Mouse (Mus musculus): ENCODE measurements around the gene Trim5.

Trim5 gene

GRCm38 (mm10) chr7:104244287-104245181, 43.4 kb downstream of the Trim5 start, which contains the start of gene Trim34a:
TSS of gene Trim34a (plus strand) at chr7:104244457.
- peak within 1 kb of the TSS; percentile 66 for H3K4me3 ChIP-seq (replicated peaks; ENCODE audit: low read length)
- H3K4me1 ChIP-seq (replicated peaks; ENCODE audit: low read depth, low read length), result peaks cover 20% of the 10 kb centered on the region
- no peaks in the 10 kb centered on the region for H3K9me3 ChIP-seq (ENCODE audit: low read length)
- no peaks in the 10 kb centered on the region for H3K27me3 ChIP-seq (ENCODE audit: insufficient read depth, low read length)
- TF ChIP-seq POU5F1 (IDR thresholded peaks at IDR 0.05; ENCODE audit: borderline replicate concordance, low read length), result no peak
- peak; percentile 29; the same call in 1 of the 2 replicates for TF ChIP-seq CTCF (conservative IDR thresholded peaks at IDR 0.05; ENCODE audit: low read length)
- no peaks in the 10 kb centered on the region for H3K36me3 ChIP-seq (ENCODE audit: insufficient read depth, low read length)

- H3K27me3 ChIP-seq (ENCODE audit: insufficient read depth, low read length), result no peaks in the 10 kb centered on the region
- H3K4me3 ChIP-seq (replicated peaks; ENCODE audit: low read length), result peak overlapping the region; percentile 66
- peaks cover 20% of the 10 kb centered on the region for H3K4me1 ChIP-seq (replicated peaks; ENCODE audit: low read depth, low read length)
- TF ChIP-seq POU5F1 (IDR thresholded peaks at IDR 0.05; ENCODE audit: borderline replicate concordance, low read length), result no peak
- no peak for TF ChIP-seq NANOG (IDR thresholded peaks at IDR 0.05; ENCODE audit: borderline replicate concordance, low read length)
- H3K9me3 ChIP-seq (ENCODE audit: low read length), result no peaks in the 10 kb centered on the region
- no peaks in the 10 kb centered on the region for H3K36me3 ChIP-seq (ENCODE audit: insufficient read depth, low read length)
These were observed 44.3 kb downstream of the Trim5 start for GRCm38 (mm10) chr7:104243616-104244015.

- Histone ChIP-seq H3K36me3 (ENCODE audit: insufficient read depth, low read length) (peaks cover 7% of the 10 kb centered on the region), H3K4me1 (replicated peaks; ENCODE audit: low read depth, low read length) (peaks cover 19% of the 10 kb centered on the region), H3K27me3 (ENCODE audit: insufficient read depth, low read length) (no peaks in the 10 kb centered on the region), H3K4me3 (replicated peaks; ENCODE audit: low read length) (no peak overlapping the region), H3K9me3 (ENCODE audit: low read length) (no peaks in the 10 kb centered on the region)
- no peak for TF ChIP-seq NANOG (IDR thresholded peaks at IDR 0.05; ENCODE audit: borderline replicate concordance, low read length)
- TF ChIP-seq CTCF (conservative IDR thresholded peaks at IDR 0.05; ENCODE audit: low read length), result no peak
- TF ChIP-seq POU5F1 (IDR thresholded peaks at IDR 0.05; ENCODE audit: borderline replicate concordance, low read length), result no peak
These were observed 47.0 kb downstream of the Trim5 start for GRCm38 (mm10) chr7:104240857-104241256.

GRCm38 (mm10) chr7:104231203-104231602, 56.7 kb downstream of the Trim5 start:
- peak; percentile 89 for TF ChIP-seq CTCF (conservative IDR thresholded peaks at IDR 0.05; ENCODE audit: low read length)
- TF ChIP-seq POU5F1 (IDR thresholded peaks at IDR 0.05; ENCODE audit: borderline replicate concordance, low read length), result no peak
- Histone ChIP-seq H3K4me1 (replicated peaks; ENCODE audit: low read depth, low read length) (peaks cover 38% of the 10 kb centered on the region), H3K36me3 (ENCODE audit: insufficient read depth, low read length) (peaks cover 89% of the 10 kb centered on the region), H3K9me3 (ENCODE audit: low read length) (no peaks in the 10 kb centered on the region), H3K4me3 (replicated peaks; ENCODE audit: low read length) (no peak overlapping the region), H3K27me3 (ENCODE audit: insufficient read depth, low read length) (no peaks in the 10 kb centered on the region)

GRCm38 (mm10) chr7:104218701-104219569, 69.0 kb downstream of the Trim5 start, which contains the start of gene Trim6:
TSS of gene Trim6 (plus strand) at chr7:104218793.
- Histone ChIP-seq H3K27me3 (ENCODE audit: insufficient read depth, low read length) (no peaks in the 10 kb centered on the region), H3K36me3 (ENCODE audit: insufficient read depth, low read length) (peaks cover 24% of the 10 kb centered on the region), H3K4me1 (replicated peaks; ENCODE audit: low read depth, low read length) (peaks cover 57% of the 10 kb centered on the region), H3K9me3 (ENCODE audit: low read length) (no peaks in the 10 kb centered on the region), H3K4me3 (replicated peaks; ENCODE audit: low read length) (peak within 1 kb of the TSS; percentile 92)
- TF ChIP-seq NANOG (IDR thresholded peaks at IDR 0.05; ENCODE audit: borderline replicate concordance, low read length) (no peak), POU5F1 (IDR thresholded peaks at IDR 0.05; ENCODE audit: borderline replicate concordance, low read length) (no peak), CTCF (conservative IDR thresholded peaks at IDR 0.05; ENCODE audit: low read length) (no peak)

- Histone ChIP-seq H3K4me3 (replicated peaks; ENCODE audit: low read length) (peak overlapping the region; percentile 92), H3K27me3 (ENCODE audit: insufficient read depth, low read length) (no peaks in the 10 kb centered on the region), H3K4me1 (replicated peaks; ENCODE audit: low read depth, low read length) (peaks cover 49% of the 10 kb centered on the region), H3K36me3 (ENCODE audit: insufficient read depth, low read length) (peaks cover 19% of the 10 kb centered on the region), H3K9me3 (ENCODE audit: low read length) (no peaks in the 10 kb centered on the region)
- TF ChIP-seq POU5F1 (IDR thresholded peaks at IDR 0.05; ENCODE audit: borderline replicate concordance, low read length) (no peak), NANOG (IDR thresholded peaks at IDR 0.05; ENCODE audit: borderline replicate concordance, low read length) (no peak), CTCF (conservative IDR thresholded peaks at IDR 0.05; ENCODE audit: low read length) (no peak)
These were observed 70.0 kb downstream of the Trim5 start for GRCm38 (mm10) chr7:104217881-104218280.

GRCm38 (mm10) chr7:104216011-104216535, 71.8 kb downstream of the Trim5 start:
- H3K9me3 ChIP-seq (ENCODE audit: low read length), result no peaks in the 10 kb centered on the region
- no peak overlapping the region; the same call in 1 of the 2 replicates for H3K4me3 ChIP-seq (replicated peaks; ENCODE audit: low read length)
- peaks cover 3% of the 10 kb centered on the region for H3K36me3 ChIP-seq (ENCODE audit: insufficient read depth, low read length)
- peaks cover 37% of the 10 kb centered on the region for H3K4me1 ChIP-seq (replicated peaks; ENCODE audit: low read depth, low read length)
- no peak for TF ChIP-seq CTCF (conservative IDR thresholded peaks at IDR 0.05; ENCODE audit: low read length)
- TF ChIP-seq POU5F1 (IDR thresholded peaks at IDR 0.05; ENCODE audit: borderline replicate concordance, low read length), result no peak
- no peak for TF ChIP-seq NANOG (IDR thresholded peaks at IDR 0.05; ENCODE audit: borderline replicate concordance, low read length)
- H3K27me3 ChIP-seq (ENCODE audit: insufficient read depth, low read length), result no peaks in the 10 kb centered on the region
